Mouse (Mus musculus): Measurements from ENCODE around the gene Sytl5. TPM values are rescaled to one million over a fixed set of nuclear protein-coding genes. Genes with fewer than 3 reads are reported as not detected.

Sytl5 gene
- polyA plus RNA-seq, 1 experiment from 2014 or later: 0.23 TPM

- DNase-seq (ENCODE audit: low spot score) (no peak), ATAC-seq (ENCODE audit: insufficient number of reproducible peaks, low FRiP score, low TSS enrichment, low read depth) (no peak)
- WGBS: 81% methylated on average over 1 of the region's 1 CpGs
Measured at GRCm38 (mm10) chrX:10005946-10006345, 120.5 kb downstream of the Sytl5 start.

GRCm38 (mm10) chrX:10007675-10008270, 122.4 kb downstream of the Sytl5 start:
- no peaks in the 10 kb centered on the region for H3K4me1 ChIP-seq (ENCODE audit: control insufficient read depth, insufficient read depth, low read length)
- no peak overlapping the region for H3K4me2 ChIP-seq (ENCODE audit: low read depth, severe bottlenecking)
- H3K27ac ChIP-seq (replicated peaks; ENCODE audit: low read depth, low read length): no peak overlapping the region
- no peaks in the 10 kb centered on the region for H3K27me3 ChIP-seq (ENCODE audit: control insufficient read depth, insufficient read depth, low read length)
- no peak for DNase-seq (ENCODE audit: low spot score)
- ATAC-seq (ENCODE audit: insufficient number of reproducible peaks, low FRiP score, low TSS enrichment, low read depth): no peak
- no peak overlapping the region for H3K9ac ChIP-seq (ENCODE audit: low read length)
- H3K9me3 ChIP-seq (ENCODE audit: control insufficient read depth, low read length): no peaks in the 10 kb centered on the region
- no peak overlapping the region for H3K4me3 ChIP-seq (ENCODE audit: low read depth, low read length)
- 89% methylated on average over 1 of the region's 1 CpGs for WGBS
- no peaks in the 10 kb centered on the region for H3K36me3 ChIP-seq (ENCODE audit: control insufficient read depth, insufficient read depth, low read length)

More at GRCm38 (mm10) chrX:10005946-10006345, 120.5 kb downstream of the Sytl5 start:
- Histone ChIP-seq H3K4me3 (ENCODE audit: low read depth, low read length) (no peak overlapping the region), H3K4me2 (ENCODE audit: low read depth, severe bottlenecking) (no peak overlapping the region), H3K27ac (replicated peaks; ENCODE audit: low read depth, low read length) (no peak overlapping the region), H3K27me3 (ENCODE audit: control insufficient read depth, insufficient read depth, low read length) (no peaks in the 10 kb centered on the region), H3K36me3 (ENCODE audit: control insufficient read depth, insufficient read depth, low read length) (no peaks in the 10 kb centered on the region), H3K4me1 (ENCODE audit: control insufficient read depth, insufficient read depth, low read length) (no peaks in the 10 kb centered on the region), H3K9me3 (ENCODE audit: control insufficient read depth, low read length) (no peaks in the 10 kb centered on the region), H3K9ac (ENCODE audit: low read length) (no peak overlapping the region)

- H3K27me3 ChIP-seq (ENCODE audit: control insufficient read depth, insufficient read depth, low read length): no peaks in the 10 kb centered on the region
- H3K27ac ChIP-seq (replicated peaks; ENCODE audit: low read depth, low read length): no peak overlapping the region
- no peaks in the 10 kb centered on the region for H3K4me1 ChIP-seq (ENCODE audit: control insufficient read depth, insufficient read depth, low read length)
- H3K4me2 ChIP-seq (ENCODE audit: low read depth, severe bottlenecking): no peak overlapping the region
- no peaks in the 10 kb centered on the region for H3K9me3 ChIP-seq (ENCODE audit: control insufficient read depth, low read length)
- no peak for ATAC-seq (ENCODE audit: insufficient number of reproducible peaks, low FRiP score, low TSS enrichment, low read depth)
- no peak overlapping the region for H3K9ac ChIP-seq (ENCODE audit: low read length)
- DNase-seq (ENCODE audit: low spot score): no peak
- H3K4me3 ChIP-seq (ENCODE audit: low read depth, low read length): no peak overlapping the region
- no peaks in the 10 kb centered on the region for H3K36me3 ChIP-seq (ENCODE audit: control insufficient read depth, insufficient read depth, low read length)
Measured at GRCm38 (mm10) chrX:10010202-10010601, 124.8 kb downstream of the Sytl5 start.

DNA sequence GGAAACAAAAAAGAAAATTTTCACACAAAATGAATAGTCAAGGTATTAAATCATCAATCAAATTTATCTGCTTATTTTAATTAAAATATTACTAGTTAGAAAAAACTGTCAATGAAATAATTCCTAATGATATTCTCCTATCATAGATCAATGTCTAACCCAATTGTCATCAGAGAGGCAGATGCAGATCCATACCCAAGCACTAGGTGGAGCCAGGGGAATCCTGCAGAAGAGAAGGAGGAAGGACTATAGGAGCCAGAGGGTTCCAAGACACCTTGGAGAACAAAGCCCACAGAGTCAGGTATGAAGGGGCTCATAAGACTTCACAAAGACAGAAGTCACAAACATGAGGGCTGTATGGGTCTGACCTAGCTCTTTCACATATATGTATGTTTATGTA, 149.2 kb downstream of the Sytl5 start:
- H3K4me3 ChIP-seq (ENCODE audit: low read depth, low read length): no peak overlapping the region
- no peaks in the 10 kb centered on the region for H3K9me3 ChIP-seq (ENCODE audit: control insufficient read depth, low read length)
- ATAC-seq (ENCODE audit: insufficient number of reproducible peaks, low FRiP score, low TSS enrichment, low read depth): no peak
- no peaks in the 10 kb centered on the region for H3K36me3 ChIP-seq (ENCODE audit: control insufficient read depth, insufficient read depth, low read length)
- H3K27ac ChIP-seq (replicated peaks; ENCODE audit: low read depth, low read length): no peak overlapping the region
- no peak for DNase-seq (ENCODE audit: low spot score)
- no peaks in the 10 kb centered on the region for H3K4me1 ChIP-seq (ENCODE audit: control insufficient read depth, insufficient read depth, low read length)
- H3K9ac ChIP-seq (ENCODE audit: low read length): no peak overlapping the region
- no peaks in the 10 kb centered on the region for H3K27me3 ChIP-seq (ENCODE audit: control insufficient read depth, insufficient read depth, low read length)
- H3K4me2 ChIP-seq (ENCODE audit: low read depth, severe bottlenecking): no peak overlapping the region

Other genes with a start within 250 kb of the Sytl5 start
- 18.9 and 19.6 TPM in 2 replicates for gene Dynlt3, start 222.6 kb upstream of the Sytl5 start, polyA plus RNA-seq (2014; fragmentation: Nextera tagmentation; extraction: Ambion mirVana)
- gene Hypm, start 38.7 kb upstream of the Sytl5 start, polyA plus RNA-seq (2014; fragmentation: Nextera tagmentation; extraction: Ambion mirVana): not detected in 2 replicates
- not detected in 2 replicates for gene H2al3, start 35.9 kb upstream of the Sytl5 start, polyA plus RNA-seq (2014; fragmentation: Nextera tagmentation; extraction: Ambion mirVana)
- 4.8 and 5.3 TPM in 2 replicates for gene Srpx, start 232.1 kb downstream of the Sytl5 start, polyA plus RNA-seq (2014; fragmentation: Nextera tagmentation; extraction: Ambion mirVana)

Data from limb, embryonic 11.5 days (tissue).